Mouse (Mus musculus) ES-E14 (cell line): ENCODE results near the gene Shank3. TPM values are rescaled to one million over a fixed set of nuclear protein-coding genes. Genes with fewer than 3 reads are reported as not detected.
A peak's percentile ranks its signal among the peaks of the same experiment; 100 is the strongest.

Experiments
- DNase-seq: peaks from one replicate; pipeline ENCODE4 v3.0.0-alpha.2; 2013; ENCODE audit warnings: low read depth, low spot score
- H3K27ac ChIP-seq: 2 replicates; pipeline ENCODE4 v1.5.1; 2012; ENCODE audit warnings: low read depth, mild to moderate bottlenecking, low read length, moderate library complexity, mixed read lengths; ENCODE audit not compliant: poor library complexity, insufficient read depth, severe bottlenecking
- H3K36me3 ChIP-seq: 2 replicates; pipeline ENCODE4 v1.6.1; 2012; ENCODE audit warnings: mild to moderate bottlenecking, low read length, moderate library complexity, mixed read lengths; ENCODE audit not compliant: control insufficient read depth, poor library complexity, insufficient read depth, severe bottlenecking
- H3K4me1 ChIP-seq, 2 experiments: fragments of 150-350 bp in 1 of 2; sonication (generic) in 1 of 2; 2 replicates each; pipeline ENCODE4 v1.6.1; 2012; ENCODE audit warnings: low read length in 2 of 2, mild to moderate bottlenecking in 1 of 2, mixed read lengths in 1 of 2; ENCODE audit not compliant: control insufficient read depth in 2 of 2, insufficient read depth in 2 of 2, poor library complexity in 1 of 2
- H3K4me3 ChIP-seq, 2 experiments: fragments of 150-350 bp in 1 of 2; sonication (generic) in 1 of 2; 2 replicates each; pipeline ENCODE4 v1.5.1; 2012; ENCODE audit warnings: low read length in 2 of 2, low read depth in 1 of 2, mild to moderate bottlenecking in 1 of 2, mixed read lengths in 1 of 2; ENCODE audit not compliant: insufficient read depth in 1 of 2, poor library complexity in 1 of 2, severe bottlenecking in 1 of 2
- H3K9ac ChIP-seq: 2 replicates; pipeline ENCODE4 v1.6.1; 2012; ENCODE audit warnings: low read depth, mild to moderate bottlenecking, low read length, mixed read lengths; ENCODE audit not compliant: poor library complexity, insufficient read depth, severe bottlenecking
- H3K9me3 ChIP-seq: fragments of 150-350 bp; sonication (generic); 2 replicates; pipeline ENCODE4 v1.6.1; 2012; ENCODE audit warnings: low read depth, mild to moderate bottlenecking, low read length; ENCODE audit not compliant: control insufficient read depth, insufficient read depth
- CHD2 ChIP-seq: IDR thresholded peaks from 2 replicates; pipeline ENCODE4 v1.6.1; 2014; ENCODE audit warnings: mild to moderate bottlenecking, low read depth, low read length, inconsistent platforms
- HCFC1 ChIP-seq: IDR thresholded peaks from 2 replicates; pipeline ENCODE4 v1.6.1; 2012; ENCODE audit warnings: low read length, inconsistent platforms, borderline replicate concordance; ENCODE audit not compliant: insufficient read depth
- MAFK ChIP-seq: IDR thresholded peaks from 2 replicates; pipeline ENCODE4 v1.6.1; 2014; ENCODE audit warnings: mild to moderate bottlenecking, low read depth, low read length, inconsistent platforms; ENCODE audit not compliant: insufficient read depth
- ZC3H11A ChIP-seq: IDR thresholded peaks from 2 replicates; pipeline ENCODE4 v1.6.1; 2012; ENCODE audit warnings: low read depth, mild to moderate bottlenecking, inconsistent platforms, low read length, borderline replicate concordance
- ZNF384 ChIP-seq: IDR thresholded peaks from 2 replicates; pipeline ENCODE4 v1.6.1; 2012; ENCODE audit warnings: low read depth, low read length, inconsistent platforms
- in situ Hi-C, 2 experiments: fragments of 600-800 bp; cut with MboI; formaldehyde crosslinking; loops; one replicate each; pipeline ENCODE4 v1.15.1; 2025; ENCODE audit warnings: low sequenced_read_pairs in 2 of 2, inconsistent platforms in 1 of 2; ENCODE audit not compliant: unreplicated experiment in 2 of 2
- total RNA-seq: library from RNA; depleted of rRNA; stranded (reverse); fragments of 300-350 nt; gene quantifications from 2 replicates; pipeline ENCODE4 v1.2.3, GENCODE M21; 2012

The Shank3 gene
- total RNA-seq, 1 experiment = 6.7 TPM

GRCm38 (mm10) chr15:89488182-89488581, 11.2 kb upstream of the Shank3 start:
- Histone ChIP-seq H3K27ac (no peak overlapping the region), H3K9ac (no peak overlapping the region), H3K9me3 (no peaks in the 10 kb centered on the region), H3K4me1 (peaks cover 2 to 12% of the 10 kb centered on the region in 2 experiments; a peak in 1 of 4 replicates), H3K4me3 (peak overlapping the region; percentile 12 to 22; a peak in 3 of 4 replicates), H3K36me3 (no peaks in the 10 kb centered on the region)
- DNase-seq = no peak
- TF ChIP-seq ZNF384 = no peak
- TF ChIP-seq CHD2 = no peak
- no peak for TF ChIP-seq HCFC1
- TF ChIP-seq MAFK = no peak
- TF ChIP-seq ZC3H11A = no peak
- in situ Hi-C loops = no loop called here

- TF ChIP-seq CHD2 (no peak), ZNF384 (no peak), ZC3H11A (no peak), HCFC1 (no peak), MAFK (no peak)
- Histone ChIP-seq H3K4me3 (peak overlapping the region in 1 of 2 experiments; percentile 19; a peak in 2 of 4 replicates), H3K9ac (no peak overlapping the region), H3K4me1 (peaks cover 2 to 12% of the 10 kb centered on the region in 2 experiments; a peak in 1 of 4 replicates), H3K27ac (no peak overlapping the region), H3K36me3 (no peaks in the 10 kb centered on the region), H3K9me3 (no peaks in the 10 kb centered on the region)
- in situ Hi-C loops = no loop called here
- DNase-seq = no peak
Observed at GRCm38 (mm10) chr15:89488611-89489117, 10.8 kb upstream of the Shank3 start.

GRCm38 (mm10) chr15:89494970-89495369, 4.5 kb upstream of the Shank3 start:
- no peak overlapping the region for H3K9ac ChIP-seq
- DNase-seq = no peak
- H3K4me3 ChIP-seq = no peak overlapping the region
- TF ChIP-seq ZC3H11A (peak; percentile 54; the same call in 1 of the 2 replicates), ZNF384 (no peak), HCFC1 (no peak)
- no peak overlapping the region for H3K27ac ChIP-seq
- H3K9me3 ChIP-seq = no peaks in the 10 kb centered on the region
- H3K4me1 ChIP-seq = peaks cover 1 to 19% of the 10 kb centered on the region in 2 experiments; a peak in 1 of 4 replicates
- H3K36me3 ChIP-seq = no peaks in the 10 kb centered on the region
- in situ Hi-C loops = no loop called here

GRCm38 (mm10) chr15:89496131-89496530, 3.3 kb upstream of the Shank3 start:
- Histone ChIP-seq H3K9me3 (no peaks in the 10 kb centered on the region), H3K4me1 (peaks cover 3 to 20% of the 10 kb centered on the region in 2 experiments; a peak in 2 of 4 replicates), H3K9ac (no peak overlapping the region), H3K27ac (peak overlapping the region; percentile 6; the same call in 1 of the 2 replicates), H3K4me3 (no peak overlapping the region), H3K36me3 (no peaks in the 10 kb centered on the region)
- TF ChIP-seq MAFK (no peak), ZC3H11A (no peak), CHD2 (no peak)
- no peak for DNase-seq
- in situ Hi-C loops = no loop called here

- no peak overlapping the region for H3K27ac ChIP-seq
- no peak overlapping the region for H3K4me3 ChIP-seq
- H3K4me1 ChIP-seq = peaks cover 3 to 20% of the 10 kb centered on the region in 2 experiments; a peak in 2 of 4 replicates
- H3K9ac ChIP-seq = no peak overlapping the region
- no peaks in the 10 kb centered on the region for H3K36me3 ChIP-seq
- H3K9me3 ChIP-seq = no peaks in the 10 kb centered on the region
- TF ChIP-seq ZNF384 = no peak
- no peak for TF ChIP-seq HCFC1
- no peak for TF ChIP-seq CHD2
- no peak for TF ChIP-seq MAFK
- no peak for TF ChIP-seq ZC3H11A
- no peak for DNase-seq
- in situ Hi-C loops = no loop called here
Observed at GRCm38 (mm10) chr15:89496841-89497240, 2.6 kb upstream of the Shank3 start.
